Mouse (Mus musculus) CH12.LX (cell line): ENCODE measurements at regions not wholly inside any gene's neighbourhood (a gene's known extent, or its start where the extent isn't known, plus 50 kb on each side); places are given as distances from the start of the nearest gene placed in this dataset.

Experiments
- CTCF ChIP-seq, 2 experiments: IDR thresholded peaks in 1 of 2; conservative IDR thresholded peaks in 1 of 2; 2 replicates each; pipeline ENCODE4 v1.5.1; 2011 to 2012; ENCODE audit warnings: low read depth in 2 of 2, low read length in 2 of 2, improper control_type of control experiment in 1 of 2, inconsistent platforms in 1 of 2, mild to moderate bottlenecking in 1 of 2, moderate library complexity in 1 of 2
- E2F4 ChIP-seq: IDR thresholded peaks from 2 replicates; pipeline ENCODE4 v1.6.1; 2011; ENCODE audit warnings: low read depth, low read length, improper control_type of control experiment; ENCODE audit not compliant: insufficient replicate concordance
- JUN ChIP-seq: IDR thresholded peaks from 2 replicates; pipeline ENCODE4 v1.6.1; 2011; ENCODE audit warnings: low read depth, mild to moderate bottlenecking, low read length, improper control_type of control experiment, moderate library complexity; ENCODE audit not compliant: insufficient read depth
- ZKSCAN1 ChIP-seq: IDR thresholded peaks from 2 replicates; pipeline ENCODE4 v1.6.1; 2012; ENCODE audit warnings: low read depth, inconsistent platforms, low read length, improper control_type of control experiment, borderline replicate concordance

DNA sequence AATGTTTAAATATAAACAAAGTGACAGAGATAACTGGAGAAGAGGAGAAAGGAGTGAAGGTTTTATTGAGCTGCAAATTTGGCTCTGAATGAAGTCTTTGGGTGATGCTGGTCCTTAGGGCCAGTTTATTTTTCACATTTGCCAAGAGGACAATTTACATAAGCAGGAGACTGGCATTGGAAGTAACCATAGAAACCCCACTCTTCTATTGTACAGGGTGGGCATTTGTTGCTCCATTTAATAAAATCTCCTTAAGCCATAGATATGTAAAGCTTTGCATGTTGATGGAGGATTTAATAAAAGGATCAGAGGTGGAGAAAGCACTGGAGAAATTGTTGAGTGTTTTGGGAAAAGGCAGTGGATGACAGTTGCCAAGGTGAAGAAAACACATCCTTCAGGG is 178.8 kb upstream of the Crbn start:
- no peak for TF ChIP-seq CTCF (conservative IDR thresholded peaks at IDR 0.05 in 1 of 2, IDR thresholded peaks at IDR 0.05 in 1 of 2; ENCODE audit: low read depth in 2 of 2, low read length in 2 of 2)
- TF ChIP-seq ZKSCAN1 = no peak
- no peak for TF ChIP-seq E2F4
- TF ChIP-seq JUN = no peak
